Mouse (Mus musculus) embryonic facial prominence, embryonic 13.5 days (tissue): ENCODE results near the gene Ankrd12. TPM values are rescaled to one million over a fixed set of nuclear protein-coding genes. Genes with fewer than 3 reads are reported as not detected.

Experiments
- ATAC-seq: fragments of 200-750 bp; cut with Nextera tagmentation; 2 replicates; pipeline ENCODE4 v1.8.0; 2017; ENCODE audit warnings: low read depth; ENCODE audit not compliant: insufficient number of reproducible peaks, insufficient read depth, low FRiP score, low TSS enrichment
- H3K27ac ChIP-seq: fragments of 300-500 bp; sonication (generic); 2 replicates; pipeline ENCODE4 v1.5.1; 2015; ENCODE audit warnings: moderate library complexity, mild to moderate bottlenecking, inconsistent platforms
- H3K27me3 ChIP-seq: fragments of 300-500 bp; sonication (generic); 2 replicates; pipeline ENCODE4 v1.6.1; 2015; ENCODE audit warnings: mild to moderate bottlenecking, inconsistent platforms
- H3K36me3 ChIP-seq: fragments of 300-500 bp; sonication (generic); 2 replicates; pipeline ENCODE4 v1.6.1; 2015; ENCODE audit warnings: mild to moderate bottlenecking, inconsistent platforms
- H3K4me1 ChIP-seq: fragments of 300-500 bp; sonication (generic); 2 replicates; pipeline ENCODE4 v1.6.1; 2015; ENCODE audit warnings: inconsistent platforms
- H3K4me2 ChIP-seq: fragments of 300-500 bp; sonication (generic); 2 replicates; pipeline ENCODE4 v1.6.1; 2015; ENCODE audit warnings: moderate library complexity, mild to moderate bottlenecking, inconsistent platforms
- H3K4me3 ChIP-seq: fragments of 300-500 bp; sonication (generic); 2 replicates; pipeline ENCODE4 v1.5.1; 2015; ENCODE audit warnings: mild to moderate bottlenecking, inconsistent platforms
- H3K9ac ChIP-seq: fragments of 300-500 bp; sonication (generic); 2 replicates; pipeline ENCODE4 v1.6.1; 2015; ENCODE audit warnings: mild to moderate bottlenecking, inconsistent platforms
- H3K9me3 ChIP-seq: fragments of 300-500 bp; sonication (generic); 2 replicates; pipeline ENCODE4 v1.6.1; 2016; ENCODE audit warnings: inconsistent platforms
- WGBS: fragments of 180-500 bp; shearing (Covaris S2); methylation state at CpG from one replicate; pipeline ENCODE4 v1.1.7; 2015; ENCODE audit warnings: mixed read lengths; 5-methylcytosine and 5-hydroxymethylcytosine counted together
- polyA plus RNA-seq: library from polyadenylated mRNA; unstranded; fragments of >200 nt; fragmentation: Nextera tagmentation; extraction: Ambion mirVana; gene quantifications from 2 replicates; pipeline ENCODE4 v1.2.1, GENCODE M21; 2015

The Ankrd12 gene
- polyA plus RNA-seq, 1 experiment from 2014 or later, result 41.4 TPM

DNA sequence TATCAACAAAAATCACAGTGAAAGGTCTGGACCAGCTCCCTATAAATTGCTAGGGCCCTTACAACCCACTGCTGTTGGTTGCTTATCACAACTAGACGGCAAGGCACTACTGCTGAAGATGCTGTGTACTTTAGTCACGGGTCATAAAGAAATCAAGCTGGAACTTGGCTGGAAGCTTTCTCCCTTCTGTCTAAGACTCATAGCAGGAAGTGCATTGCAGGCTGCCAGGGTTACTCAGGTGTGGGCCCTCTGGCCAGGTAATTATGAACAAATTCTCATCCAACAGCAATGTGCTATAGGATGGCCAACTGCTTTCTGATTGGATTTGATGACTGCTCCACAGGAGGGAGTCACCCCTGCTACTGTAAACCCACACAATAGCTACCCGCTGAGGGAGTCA, 117.9 kb downstream of the Ankrd12 start:
- WGBS, result 69% methylated on average over 3 of the region's 3 CpGs
- no peak for ATAC-seq

DNA sequence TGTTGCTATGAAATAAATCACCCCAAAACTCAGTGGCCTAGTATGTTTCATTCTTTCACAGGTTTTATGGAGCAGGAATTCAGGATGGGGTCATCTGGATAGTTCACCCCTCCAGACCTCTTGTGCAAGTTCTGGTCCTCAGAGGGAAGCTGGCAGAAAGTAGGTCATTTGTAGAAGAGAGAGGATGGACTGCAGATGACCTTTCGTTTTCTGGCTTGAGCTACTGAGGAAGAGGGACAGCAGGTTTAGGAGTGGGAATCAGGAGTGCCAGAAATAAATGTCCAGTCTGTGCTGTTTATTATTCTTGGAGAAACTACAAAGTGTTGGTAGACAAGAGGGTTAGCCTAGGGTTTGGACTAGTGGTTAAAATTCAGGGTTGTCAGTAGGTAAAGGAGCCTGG, 118.5 kb downstream of the Ankrd12 start:
- Histone ChIP-seq H3K36me3 (no peaks in the 10 kb centered on the region), H3K4me1 (peaks cover 10% of the 10 kb centered on the region), H3K4me2 (no peak overlapping the region), H3K27ac (0 out of 2 replicates have a peak overlapping the region, but pooled peaks have one; percentile 9), H3K9me3 (no peaks in the 10 kb centered on the region), H3K27me3 (no peaks in the 10 kb centered on the region), H3K4me3 (no peak overlapping the region), H3K9ac (no peak overlapping the region)
- ATAC-seq, result no peak
- whole genome bisulfite sequencing, result 90% methylated on average over 1 of the region's 1 CpGs

More for the DNA sequence above, 117.9 kb downstream of the Ankrd12 start:
- Histone ChIP-seq H3K36me3 (no peaks in the 10 kb centered on the region), H3K4me2 (no peak overlapping the region), H3K27ac (no peak overlapping the region), H3K4me1 (peaks cover 10% of the 10 kb centered on the region), H3K27me3 (no peaks in the 10 kb centered on the region), H3K4me3 (no peak overlapping the region), H3K9me3 (no peaks in the 10 kb centered on the region), H3K9ac (no peak overlapping the region)

DNA sequence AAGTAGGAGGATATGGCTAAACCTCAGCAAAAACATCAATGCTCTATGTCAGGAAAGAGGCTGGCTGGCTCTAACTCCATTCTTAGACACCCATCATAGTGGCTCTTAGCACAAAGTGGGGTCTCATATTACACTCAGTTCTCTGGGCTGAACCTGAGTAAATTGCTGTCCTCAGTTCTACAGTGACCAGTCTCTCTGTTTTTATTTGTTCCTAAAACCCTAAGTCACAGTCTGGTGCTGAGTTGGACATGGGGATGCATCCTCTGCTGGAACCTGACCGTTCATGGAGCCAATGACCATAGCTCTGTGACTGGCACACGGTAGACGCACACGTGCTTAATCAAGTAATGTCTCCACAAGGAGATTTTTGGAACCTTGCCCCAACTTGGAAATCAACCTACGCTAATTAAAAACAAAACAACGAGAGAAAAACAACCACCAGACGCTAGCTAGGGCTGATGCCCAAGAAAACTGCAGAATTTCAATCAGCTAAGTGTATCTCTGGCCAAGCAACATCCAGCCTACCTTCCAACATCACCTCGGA, 119.0 kb downstream of the Ankrd12 start:
- H3K9ac ChIP-seq, result no peak overlapping the region
- 0 out of 2 replicates have a peak overlapping the region, but pooled peaks have one; percentile 9 for H3K27ac ChIP-seq
- no peak overlapping the region for H3K4me3 ChIP-seq
- H3K4me2 ChIP-seq, result no peak overlapping the region
- peaks cover 10% of the 10 kb centered on the region for H3K4me1 ChIP-seq
- no peak for ATAC-seq
- WGBS, result 72% methylated on average over 8 of the region's 8 CpGs
- H3K27me3 ChIP-seq, result no peaks in the 10 kb centered on the region
- no peaks in the 10 kb centered on the region for H3K9me3 ChIP-seq
- H3K36me3 ChIP-seq, result no peaks in the 10 kb centered on the region

DNA sequence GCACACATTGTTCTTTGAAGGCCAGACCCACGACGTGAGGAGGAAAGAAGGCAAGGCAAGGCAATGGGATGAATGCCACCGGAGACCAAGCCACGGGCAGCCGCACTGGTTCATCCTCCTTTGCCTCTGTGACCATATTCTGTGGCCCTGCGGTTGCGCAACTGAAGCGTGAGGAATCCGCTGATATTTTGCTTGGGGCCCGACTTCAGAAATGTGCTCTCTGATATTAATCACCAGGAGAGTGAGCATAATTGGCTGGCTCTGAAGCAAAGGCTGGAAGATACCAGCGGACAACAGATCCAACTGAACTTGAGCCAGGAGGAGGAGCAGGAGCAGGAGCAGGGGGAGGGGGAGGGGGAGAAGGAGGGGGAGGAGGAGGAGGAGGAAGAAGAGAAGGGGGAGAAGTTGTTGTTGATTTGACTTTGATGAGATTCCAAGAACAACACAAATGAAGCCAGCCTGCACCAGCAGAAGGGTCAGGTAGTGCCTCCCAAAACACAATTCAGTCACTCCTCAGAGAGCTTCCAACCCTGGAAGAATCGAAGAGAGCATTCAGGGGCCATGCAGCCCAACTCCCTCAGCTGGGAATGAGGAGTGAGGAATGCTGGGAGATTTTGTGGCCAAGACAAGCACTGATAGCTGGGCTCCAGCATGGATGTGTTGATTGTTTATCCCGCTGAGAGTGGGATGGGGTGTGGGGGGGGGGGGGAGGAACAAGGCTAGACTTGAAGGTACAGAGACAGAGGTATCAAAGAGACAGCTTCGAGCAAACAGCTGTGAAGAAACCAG, 119.7 kb downstream of the Ankrd12 start:
- 79% methylated on average over 14 of the region's 14 CpGs for WGBS
- no peak overlapping the region for H3K27ac ChIP-seq
- 0 out of 2 replicates have a peak, but pooled peaks have one; percentile 54 for ATAC-seq

DNA sequence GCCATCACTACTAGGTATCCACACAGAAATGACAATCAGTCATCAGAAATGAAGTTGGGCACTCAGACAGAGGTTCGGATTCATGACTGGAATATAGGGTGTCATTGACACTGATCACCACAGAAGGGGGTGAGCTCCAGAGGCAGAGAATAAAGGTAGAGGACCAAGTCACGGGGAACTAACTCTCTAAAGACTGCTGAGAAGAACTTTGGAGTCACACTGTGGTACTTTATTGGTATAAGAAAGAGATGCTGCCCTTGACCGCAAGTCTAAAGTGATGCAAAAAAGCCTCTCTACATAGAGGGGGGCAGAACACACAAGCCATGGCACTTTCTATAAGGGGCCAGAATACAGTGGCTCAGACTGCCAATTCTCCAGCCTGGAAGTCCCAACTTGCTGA, 120.7 kb downstream of the Ankrd12 start:
- H3K9me3 ChIP-seq, result no peaks in the 10 kb centered on the region
- no peak overlapping the region for H3K27ac ChIP-seq
- no peak overlapping the region for H3K9ac ChIP-seq
- peaks cover 12% of the 10 kb centered on the region for H3K4me1 ChIP-seq
- WGBS, result 79% methylated on average over 3 of the region's 3 CpGs
- no peaks in the 10 kb centered on the region for H3K36me3 ChIP-seq
- H3K27me3 ChIP-seq, result no peaks in the 10 kb centered on the region
- no peak for ATAC-seq
- no peak overlapping the region for H3K4me2 ChIP-seq
- no peak overlapping the region for H3K4me3 ChIP-seq

More for the DNA sequence above, 119.7 kb downstream of the Ankrd12 start:
- Histone ChIP-seq H3K27me3 (no peaks in the 10 kb centered on the region), H3K4me1 (peaks cover 10% of the 10 kb centered on the region), H3K36me3 (no peaks in the 10 kb centered on the region), H3K4me3 (no peak overlapping the region), H3K9me3 (no peaks in the 10 kb centered on the region), H3K9ac (no peak overlapping the region), H3K4me2 (no peak overlapping the region)

DNA sequence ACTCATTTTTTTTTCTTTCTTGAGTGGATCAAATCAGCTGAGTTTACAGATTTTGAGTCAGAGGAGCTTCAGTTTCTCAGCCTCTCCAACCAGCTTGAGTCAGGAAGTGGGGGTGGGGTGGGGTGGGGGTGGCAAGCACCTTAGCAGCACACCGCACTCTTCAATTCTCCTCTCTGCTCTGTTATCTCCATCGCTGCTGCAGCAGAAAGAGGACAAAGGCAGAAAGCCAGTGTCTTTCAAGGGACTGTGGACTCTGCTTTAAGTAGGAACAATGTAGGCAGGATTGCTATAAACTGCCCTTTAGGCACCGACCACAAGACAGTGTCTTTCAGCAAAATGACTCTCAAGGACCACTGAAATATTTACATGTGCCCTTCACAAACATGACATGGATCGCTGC, 122.9 kb downstream of the Ankrd12 start:
- Histone ChIP-seq H3K9ac (no peak overlapping the region), H3K4me1 (peaks cover 27% of the 10 kb centered on the region), H3K9me3 (no peaks in the 10 kb centered on the region), H3K4me3 (no peak overlapping the region), H3K27ac (no peak overlapping the region), H3K4me2 (no peak overlapping the region), H3K36me3 (no peaks in the 10 kb centered on the region), H3K27me3 (no peaks in the 10 kb centered on the region)
- WGBS, result 55% methylated on average over 4 of the region's 4 CpGs
- no peak for ATAC-seq

DNA sequence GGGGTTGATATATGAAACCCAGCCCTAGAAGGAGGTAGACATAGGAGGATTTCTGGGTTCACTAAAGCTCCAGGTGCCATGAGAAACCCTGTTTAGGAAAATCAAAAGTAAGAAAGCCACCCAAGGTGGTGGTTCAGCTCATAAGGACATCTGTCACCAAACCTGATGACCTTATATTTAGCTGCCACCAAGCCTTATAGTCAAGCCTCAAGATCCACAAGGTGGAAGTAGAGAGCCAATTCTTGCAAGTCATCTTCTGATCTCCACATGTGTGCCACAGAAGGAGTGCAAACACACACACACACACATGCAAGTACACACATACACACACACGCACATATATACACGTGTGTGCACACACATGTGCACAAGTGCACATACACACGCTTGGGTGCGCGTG, 124.8 kb downstream of the Ankrd12 start:
- Histone ChIP-seq H3K9ac (no peak overlapping the region), H3K9me3 (no peaks in the 10 kb centered on the region), H3K4me1 (peaks cover 18% of the 10 kb centered on the region), H3K27ac (no peak overlapping the region), H3K36me3 (peaks cover 16% of the 10 kb centered on the region), H3K4me3 (no peak overlapping the region), H3K4me2 (no peak overlapping the region), H3K27me3 (no peaks in the 10 kb centered on the region)
- WGBS, result 84% methylated on average over 5 of the region's 5 CpGs
- ATAC-seq, result no peak

DNA sequence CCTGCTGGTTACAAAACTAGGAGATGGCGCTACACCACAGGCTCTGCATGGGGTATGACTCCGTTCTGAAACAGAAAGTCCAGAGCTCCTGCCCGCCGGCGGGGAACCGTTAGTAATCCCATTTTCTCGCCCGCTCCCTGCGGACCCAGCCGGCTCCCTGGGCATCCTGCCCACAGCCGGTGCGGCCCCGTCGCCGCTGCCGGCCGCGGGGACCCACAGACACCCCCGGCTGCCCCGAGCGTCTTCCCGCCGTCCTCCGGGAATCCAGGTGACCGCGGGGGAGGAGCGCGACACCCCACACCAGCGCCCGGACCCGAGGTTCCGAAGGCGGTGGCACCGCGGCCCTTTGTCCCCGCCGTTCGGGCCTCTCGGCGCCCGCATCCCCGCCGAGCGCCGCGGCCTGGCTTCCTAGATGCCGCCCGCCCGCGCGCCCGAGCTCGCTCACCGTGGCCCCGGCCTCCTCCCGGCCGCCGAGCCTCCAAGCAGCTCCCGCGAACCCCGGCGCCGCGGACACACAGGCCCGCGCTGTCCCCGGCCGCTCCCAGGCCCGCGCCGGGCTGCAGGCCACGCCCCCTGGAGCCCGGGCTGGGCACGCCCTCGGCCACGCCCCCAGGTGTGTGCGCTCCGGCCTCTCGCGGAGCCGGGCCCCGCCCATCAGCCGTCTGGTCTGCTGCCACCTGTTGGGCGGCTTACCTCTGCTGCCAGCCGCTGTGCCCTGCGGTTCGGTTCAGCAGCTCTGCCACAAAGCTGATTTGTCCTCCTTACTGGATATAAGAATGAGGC, 126.1 kb downstream of the Ankrd12 start, which contains the start of gene Twsg1:
Gene Twsg1, minus strand, starts transcription at position 605 of the 783 bp plus-strand sequence.
- under 1% methylated on average over 87 of the region's 87 CpGs for WGBS

DNA sequence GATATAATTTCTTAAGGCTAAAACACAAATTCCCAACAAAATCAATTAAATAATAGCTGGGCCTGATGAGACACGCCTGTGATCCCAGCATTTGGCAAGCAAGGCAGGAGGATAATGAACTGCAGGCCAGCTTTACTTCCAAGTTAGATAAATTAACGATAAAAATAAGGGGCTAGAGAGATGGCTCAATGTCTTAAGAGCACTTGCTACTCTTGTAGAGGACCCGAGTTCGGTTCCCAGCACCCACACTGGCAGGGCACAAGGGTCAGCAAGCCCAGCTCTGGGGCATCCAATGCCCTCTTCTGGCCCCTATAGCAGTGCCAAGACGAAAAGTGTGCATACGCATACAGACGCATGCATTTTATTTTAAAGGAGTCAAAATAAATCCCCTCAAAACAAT, 126.7 kb downstream of the Ankrd12 start:
- Histone ChIP-seq H3K36me3 (peaks cover 33% of the 10 kb centered on the region), H3K27ac (peak overlapping the region; percentile 93), H3K27me3 (no peaks in the 10 kb centered on the region), H3K4me2 (peak overlapping the region; percentile 69), H3K9ac (peak overlapping the region; percentile 98), H3K9me3 (no peaks in the 10 kb centered on the region), H3K4me1 (peaks cover 18% of the 10 kb centered on the region), H3K4me3 (peak overlapping the region; percentile 96)
- 21% methylated on average over 7 of the region's 7 CpGs for WGBS
- ATAC-seq, result no peak

More for the DNA sequence above, 126.1 kb downstream of the Ankrd12 start, which contains the start of gene Twsg1:
- ATAC-seq, result peak; percentile 92
- Histone ChIP-seq H3K9me3 (no peaks in the 10 kb centered on the region), H3K27ac (peak within 1 kb of the TSS; percentile 93), H3K27me3 (no peaks in the 10 kb centered on the region), H3K9ac (peak within 1 kb of the TSS; percentile 98), H3K4me1 (peaks cover 18% of the 10 kb centered on the region), H3K4me2 (peak within 1 kb of the TSS; percentile 69), H3K4me3 (peak within 1 kb of the TSS; percentile 96), H3K36me3 (peaks cover 27% of the 10 kb centered on the region)

DNA sequence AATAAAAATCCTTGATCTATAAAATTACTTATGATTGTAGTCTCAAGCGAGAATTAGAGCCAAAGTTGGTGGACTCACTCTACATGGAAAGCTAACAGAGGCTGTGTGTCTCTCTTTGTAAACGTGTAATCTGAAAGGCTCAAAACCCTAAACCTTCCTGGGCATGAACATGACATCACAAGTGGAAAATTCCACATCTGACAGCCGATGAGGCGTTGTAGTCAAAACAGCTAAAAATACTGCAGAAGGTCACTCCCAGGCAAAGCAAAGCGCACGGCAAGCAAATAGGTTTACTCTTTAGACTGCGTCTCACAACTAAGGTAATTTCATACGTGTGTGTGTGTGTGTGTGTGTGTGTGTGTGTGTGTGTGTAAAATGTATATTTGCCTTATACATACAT, 129.6 kb downstream of the Ankrd12 start:
- peaks cover 27% of the 10 kb centered on the region for H3K4me1 ChIP-seq
- no peak overlapping the region for H3K4me2 ChIP-seq
- no peaks in the 10 kb centered on the region for H3K9me3 ChIP-seq
- H3K4me3 ChIP-seq, result no peak overlapping the region
- WGBS, result 82% methylated on average over 8 of the region's 8 CpGs
- H3K27me3 ChIP-seq, result no peaks in the 10 kb centered on the region
- ATAC-seq, result no peak
- peaks cover 40% of the 10 kb centered on the region for H3K36me3 ChIP-seq
- H3K9ac ChIP-seq, result no peak overlapping the region
- H3K27ac ChIP-seq, result no peak overlapping the region

DNA sequence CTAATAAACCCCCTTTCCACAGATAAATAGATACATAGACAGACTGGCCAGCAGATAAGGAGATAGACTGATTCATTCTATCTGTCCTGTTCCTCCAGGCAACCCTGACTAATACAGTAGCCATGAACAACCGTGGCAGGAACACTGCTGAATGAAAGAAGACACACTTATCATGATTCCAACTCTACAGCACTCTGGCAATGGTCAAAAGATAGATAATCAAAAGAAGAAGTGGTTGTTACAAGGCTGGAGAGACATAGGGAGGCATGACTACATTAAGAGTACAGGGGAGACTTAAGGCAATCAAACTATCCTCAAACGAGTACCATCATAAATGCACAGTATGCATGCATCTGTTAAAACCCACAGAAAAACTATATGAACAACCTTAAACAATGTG, 131.5 kb downstream of the Ankrd12 start:
- Histone ChIP-seq H3K4me2 (no peak overlapping the region), H3K4me3 (no peak overlapping the region), H3K27me3 (no peaks in the 10 kb centered on the region), H3K9me3 (no peaks in the 10 kb centered on the region), H3K4me1 (peaks cover 33% of the 10 kb centered on the region), H3K27ac (no peak overlapping the region), H3K36me3 (peaks cover 43% of the 10 kb centered on the region), H3K9ac (no peak overlapping the region)
- 96% methylated on average over 2 of the region's 2 CpGs for WGBS
- ATAC-seq, result no peak
